Mouse (Mus musculus): ENCODE results near the gene Gnptab. TPM values are rescaled to one million over a fixed set of nuclear protein-coding genes. Genes with fewer than 3 reads are reported as not detected.

Gene Gnptab
- polyA plus RNA-seq, 1 experiment = 41.1 TPM

- TF ChIP-seq CTCF (IDR thresholded peaks at IDR 0.05; ENCODE audit: extremely low read depth, insufficient read depth, low read length) = no peak
- no peak for TF ChIP-seq POLR2A (IDR thresholded peaks at IDR 0.05; ENCODE audit: extremely low read depth, insufficient read depth, low read length)
- Histone ChIP-seq H3K27ac (ENCODE audit: insufficient read depth, low read length) (no peak overlapping the region), H3K4me1 (ENCODE audit: control insufficient read depth, insufficient read depth, low read length) (peaks cover 4% of the 10 kb centered on the region), H3K4me3 (ENCODE audit: insufficient read depth, low read length) (no peak overlapping the region)
These were observed 6.8 kb downstream of the Gnptab start for GRCm38 (mm10) chr10:88385758-88386157.

- H3K27ac ChIP-seq (ENCODE audit: insufficient read depth, low read length) = no peak overlapping the region
- no peak for TF ChIP-seq POLR2A (IDR thresholded peaks at IDR 0.05; ENCODE audit: extremely low read depth, insufficient read depth, low read length)
These were observed 7.3 kb downstream of the Gnptab start for GRCm38 (mm10) chr10:88386251-88386650.

GRCm38 (mm10) chr10:88389576-88389975, 10.6 kb downstream of the Gnptab start:
- TF ChIP-seq CTCF (IDR thresholded peaks at IDR 0.05; ENCODE audit: extremely low read depth, insufficient read depth, low read length) (no peak), POLR2A (IDR thresholded peaks at IDR 0.05; ENCODE audit: extremely low read depth, insufficient read depth, low read length) (no peak)

More at GRCm38 (mm10) chr10:88386251-88386650, 7.3 kb downstream of the Gnptab start:
- H3K4me1 ChIP-seq (ENCODE audit: control insufficient read depth, insufficient read depth, low read length) = peaks cover 2% of the 10 kb centered on the region
- H3K4me3 ChIP-seq (ENCODE audit: insufficient read depth, low read length) = no peak overlapping the region

GRCm38 (mm10) chr10:88390096-88390790, 11.3 kb downstream of the Gnptab start:
- no peak for TF ChIP-seq CTCF (IDR thresholded peaks at IDR 0.05; ENCODE audit: extremely low read depth, insufficient read depth, low read length)
- no peak for TF ChIP-seq POLR2A (IDR thresholded peaks at IDR 0.05; ENCODE audit: extremely low read depth, insufficient read depth, low read length)
- no peak overlapping the region for H3K27ac ChIP-seq (ENCODE audit: insufficient read depth, low read length)
- peaks cover 4% of the 10 kb centered on the region for H3K4me1 ChIP-seq (ENCODE audit: control insufficient read depth, insufficient read depth, low read length)
- H3K4me3 ChIP-seq (ENCODE audit: insufficient read depth, low read length) = no peak overlapping the region

More at GRCm38 (mm10) chr10:88389576-88389975, 10.6 kb downstream of the Gnptab start:
- Histone ChIP-seq H3K4me1 (ENCODE audit: control insufficient read depth, insufficient read depth, low read length) (peaks cover 4% of the 10 kb centered on the region), H3K27ac (ENCODE audit: insufficient read depth, low read length) (no peak overlapping the region), H3K4me3 (ENCODE audit: insufficient read depth, low read length) (no peak overlapping the region)

GRCm38 (mm10) chr10:88391495-88391894, 12.6 kb downstream of the Gnptab start:
- TF ChIP-seq CTCF (IDR thresholded peaks at IDR 0.05; ENCODE audit: extremely low read depth, insufficient read depth, low read length) (no peak), POLR2A (IDR thresholded peaks at IDR 0.05; ENCODE audit: extremely low read depth, insufficient read depth, low read length) (no peak)
- H3K4me3 ChIP-seq (ENCODE audit: insufficient read depth, low read length) = no peak overlapping the region
- peaks cover 4% of the 10 kb centered on the region for H3K4me1 ChIP-seq (ENCODE audit: control insufficient read depth, insufficient read depth, low read length)
- no peak overlapping the region for H3K27ac ChIP-seq (ENCODE audit: insufficient read depth, low read length)

GRCm38 (mm10) chr10:88392181-88392847, 13.4 kb downstream of the Gnptab start:
- no peak overlapping the region for H3K4me3 ChIP-seq (ENCODE audit: insufficient read depth, low read length)
- TF ChIP-seq POLR2A (IDR thresholded peaks at IDR 0.05; ENCODE audit: extremely low read depth, insufficient read depth, low read length) (no peak), CTCF (IDR thresholded peaks at IDR 0.05; ENCODE audit: extremely low read depth, insufficient read depth, low read length) (no peak)
- 0 out of 2 replicates have a peak overlapping the region, but pooled peaks have one; percentile 33 for H3K27ac ChIP-seq (ENCODE audit: insufficient read depth, low read length)
- peaks cover 4% of the 10 kb centered on the region for H3K4me1 ChIP-seq (ENCODE audit: control insufficient read depth, insufficient read depth, low read length)

- Histone ChIP-seq H3K4me3 (ENCODE audit: insufficient read depth, low read length) (no peak overlapping the region), H3K27ac (ENCODE audit: insufficient read depth, low read length) (no peak overlapping the region), H3K4me1 (ENCODE audit: control insufficient read depth, insufficient read depth, low read length) (no peaks in the 10 kb centered on the region)
- no peak for TF ChIP-seq CTCF (IDR thresholded peaks at IDR 0.05; ENCODE audit: extremely low read depth, insufficient read depth, low read length)
- no peak for TF ChIP-seq POLR2A (IDR thresholded peaks at IDR 0.05; ENCODE audit: extremely low read depth, insufficient read depth, low read length)
These were observed 19.8 kb downstream of the Gnptab start for GRCm38 (mm10) chr10:88398668-88399243.

- Histone ChIP-seq H3K27ac (ENCODE audit: insufficient read depth, low read length) (no peak overlapping the region), H3K4me3 (ENCODE audit: insufficient read depth, low read length) (no peak overlapping the region), H3K4me1 (ENCODE audit: control insufficient read depth, insufficient read depth, low read length) (no peaks in the 10 kb centered on the region)
- TF ChIP-seq CTCF (IDR thresholded peaks at IDR 0.05; ENCODE audit: extremely low read depth, insufficient read depth, low read length) (no peak), POLR2A (IDR thresholded peaks at IDR 0.05; ENCODE audit: extremely low read depth, insufficient read depth, low read length) (no peak)
These were observed 20.3 kb downstream of the Gnptab start for GRCm38 (mm10) chr10:88399271-88399670.

GRCm38 (mm10) chr10:88403021-88403420, 24.1 kb downstream of the Gnptab start:
- H3K4me1 ChIP-seq (ENCODE audit: control insufficient read depth, insufficient read depth, low read length) = no peaks in the 10 kb centered on the region
- no peak overlapping the region for H3K27ac ChIP-seq (ENCODE audit: insufficient read depth, low read length)
- no peak for TF ChIP-seq CTCF (IDR thresholded peaks at IDR 0.05; ENCODE audit: extremely low read depth, insufficient read depth, low read length)
- TF ChIP-seq POLR2A (IDR thresholded peaks at IDR 0.05; ENCODE audit: extremely low read depth, insufficient read depth, low read length) = no peak
- H3K4me3 ChIP-seq (ENCODE audit: insufficient read depth, low read length) = no peak overlapping the region

All from cortical plate, adult 2 months (tissue).